In the genomic region with DNA sequence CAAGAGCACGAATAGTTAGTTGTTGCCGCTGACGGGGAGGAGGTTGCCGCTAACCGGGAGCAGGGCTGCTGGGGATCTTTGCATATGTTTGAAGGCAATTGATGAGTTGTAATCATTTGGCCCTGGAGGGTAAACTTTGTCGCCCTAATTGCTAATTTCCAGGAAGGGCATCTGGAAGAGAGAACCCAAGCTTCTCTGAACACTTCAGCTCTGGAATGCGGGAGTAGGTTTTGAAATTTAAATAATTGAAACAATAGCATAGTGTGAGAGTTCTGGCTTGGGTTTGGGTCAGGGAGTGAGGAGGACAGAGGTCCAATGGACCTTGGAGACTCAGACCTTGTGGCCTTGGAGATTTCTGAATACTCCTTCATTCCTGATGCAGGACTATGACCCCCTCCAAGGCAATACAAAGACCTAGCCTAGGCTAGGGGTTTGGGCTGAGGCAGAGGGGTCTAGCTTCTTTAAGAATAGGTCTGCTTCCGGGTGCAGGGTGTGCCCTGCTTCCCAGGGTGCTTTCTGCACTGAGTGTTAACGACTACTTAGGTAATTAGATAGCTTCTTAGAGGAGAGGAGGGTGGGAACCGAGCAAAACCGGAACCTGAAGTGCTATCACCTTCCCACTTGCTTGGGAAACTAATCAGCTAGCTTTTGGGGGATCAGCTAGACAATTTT, we compare ENCODE assay signal across 13 mouse cellular contexts. TPM values are rescaled to one million over a fixed set of nuclear protein-coding genes. Genes with fewer than 3 reads are reported as not detected.
A peak's percentile ranks its signal among the peaks of the same experiment; 100 is the strongest.
DNase-seq lines count a peak whose midpoint lies in the region; ATAC-seq and TF ChIP-seq lines count a peak whose summit lies in the region.
"Had no signal": no experiment of that assay in that cellular context is flagged by ENCODE, and none has a peak within 500 bp of the region (broad histone marks: within the 10 kb centered on the region; RNA-seq: fewer than 3 reads in every experiment).

No protein-coding gene starts in this region.

- H3K27ac ChIP-seq in forebrain, postnatal 0 days (ENCODE audit: low read depth, low read length), result peak overlapping the region; percentile 62; the same call in 1 of the 2 replicates
- no peak overlapping the region for H3K27ac ChIP-seq in midbrain, postnatal 0 days (ENCODE audit: low read depth, low read length)
- H3K27ac ChIP-seq: liver, embryonic 12.5 days had no signal

- peak overlapping the region; percentile 25; the same call in 1 of the 2 replicates for H3K9ac ChIP-seq in forebrain, postnatal 0 days
- H3K9ac ChIP-seq in midbrain, postnatal 0 days (replicated peaks; ENCODE audit: low read length, poor library complexity, severe bottlenecking), result 0 out of 2 replicates have a peak overlapping the region, but pooled peaks have one; percentile 13
- H3K9ac ChIP-seq: liver, embryonic 12.5 days had no signal

- H3K27me3 ChIP-seq in forebrain, postnatal 0 days (ENCODE audit: insufficient read depth, low read length), result peaks cover 28% of the 10 kb centered on the region
- peaks cover 92% of the 10 kb centered on the region for H3K27me3 ChIP-seq in midbrain, postnatal 0 days (ENCODE audit: insufficient read depth, low read length)

- DNase-seq in cerebellum, postnatal 14 days, result peak; percentile 30 to 69
- DNase-seq in cerebellum, postnatal 4 days (ENCODE audit: low spot score in 2 of 2), result no peak
- DNase-seq in Muller cell, postnatal 12 days (ENCODE audit: inconsistent ontology term), result peak; percentile 54
- no peak for DNase-seq in forebrain, postnatal 0 days
- no peak for DNase-seq in midbrain, postnatal 0 days (ENCODE audit: low spot score)
- no peak for DNase-seq in urinary bladder, postnatal 4 days (ENCODE audit: low spot score in 2 of 2)
- DNase-seq in layer of hippocampus, adult 18-20 months (ENCODE audit: low spot score in 2 of 2), result no peak
- DNase-seq in adrenal gland, postnatal 25 days, result no peak
- DNase-seq: adrenal gland, adult 2 months; B cell, adult 2 months; kidney, postnatal 36 days had no signal

- 9% methylated on average over 11 of the region's 11 CpGs for WGBS in forebrain, postnatal 0 days
- WGBS in midbrain, postnatal 0 days, result 6% methylated on average over 11 of the region's 11 CpGs

- H3K4me3 ChIP-seq in forebrain, postnatal 0 days (ENCODE audit: low read depth, low read length), result peak overlapping the region; percentile 45
- peak overlapping the region; percentile 35 for H3K4me3 ChIP-seq in midbrain, postnatal 0 days (ENCODE audit: low read depth, low read length)
- H3K4me3 ChIP-seq: liver, embryonic 12.5 days had no signal

- no peaks in the 10 kb centered on the region for H3K9me3 ChIP-seq in forebrain, postnatal 0 days (ENCODE audit: low read length)
- H3K9me3 ChIP-seq in midbrain, postnatal 0 days (ENCODE audit: low read length), result no peaks in the 10 kb centered on the region
- H3K9me3 ChIP-seq: liver, embryonic 12.5 days had no signal

- no peak for TF ChIP-seq CTCF in forebrain, postnatal 0 days (IDR thresholded peaks at IDR 0.05; ENCODE audit: low read depth)
- no peak for TF ChIP-seq CTCF in midbrain, postnatal 0 days (IDR thresholded peaks at IDR 0.05)

- ATAC-seq in forebrain, postnatal 0 days, result no peak
- ATAC-seq in midbrain, postnatal 0 days (ENCODE audit: low FRiP score), result no peak
- ATAC-seq: liver, embryonic 12.5 days had no signal

- peak overlapping the region; percentile 72 for H3K4me2 ChIP-seq in forebrain, postnatal 0 days (ENCODE audit: low read depth)
- peak overlapping the region; percentile 28; the same call in 1 of the 2 replicates for H3K4me2 ChIP-seq in midbrain, postnatal 0 days (ENCODE audit: low read depth, low read length, poor library complexity, severe bottlenecking)
- H3K4me2 ChIP-seq: liver, embryonic 12.5 days had no signal

- H3K4me1 ChIP-seq in forebrain, postnatal 0 days (ENCODE audit: insufficient read depth), result no peaks in the 10 kb centered on the region
- H3K4me1 ChIP-seq in midbrain, postnatal 0 days (ENCODE audit: insufficient read depth, low read length), result no peaks in the 10 kb centered on the region

- no peaks in the 10 kb centered on the region for H3K36me3 ChIP-seq in forebrain, postnatal 0 days (ENCODE audit: insufficient read depth)
- H3K36me3 ChIP-seq in midbrain, postnatal 0 days (ENCODE audit: insufficient read depth, low read length), result no peaks in the 10 kb centered on the region
- H3K36me3 ChIP-seq: liver, embryonic 12.5 days had no signal

RNA-seq across cellular contexts. Expression of a gene that starts 8.9 kb away (rescaled TPM):
- 19.0 and 32.9 TPM in 2 replicates for total RNA-seq in forebrain, postnatal 0 days (2014; rRNA removed)
- polyA plus RNA-seq in forebrain, postnatal 0 days (2015; fragmentation: Nextera tagmentation; extraction: Ambion mirVana), result 14.6 and 19.0 TPM in 2 replicates
- total RNA-seq in midbrain, postnatal 0 days (2014; rRNA removed), result 15.4 and 27.1 TPM in 2 replicates
- polyA plus RNA-seq in midbrain, postnatal 0 days (2015; fragmentation: Nextera tagmentation; extraction: Ambion mirVana), result 6.9 and 11.3 TPM in 2 replicates
- 10 to 100 TPM; 10.2 to 12.9 TPM for total RNA-seq in layer of hippocampus, adult 18-20 months (2021)
- not detected in 2 replicates for total RNA-seq in adrenal gland, postnatal 25 days (2021)
- total RNA-seq: adrenal gland, adult 2 months; megakaryocyte-erythroid progenitor cell, adult 5-6 weeks had no signal
- polyA plus RNA-seq: adrenal gland, adult 2 months had no signal

Comparison
In these comparisons a context has a peak if more than half of its experiments do, and no peak if none do; other contexts are left out.
1. DNase-seq: peak in cerebellum, postnatal 14 days (2 of 2) and Muller cell, postnatal 12 days (single experiment); none in cerebellum, postnatal 4 days (0 of 2), forebrain, postnatal 0 days (single experiment), midbrain, postnatal 0 days (single experiment), urinary bladder, postnatal 4 days (0 of 2), layer of hippocampus, adult 18-20 months (0 of 2) and adrenal gland, postnatal 25 days (single experiment).
2. RNA of a gene that starts 8.9 kb away (total RNA-seq): 19.0 to 32.9 TPM in forebrain, postnatal 0 days, 15.4 to 27.1 TPM in midbrain, postnatal 0 days and 10.2 to 12.9 TPM in layer of hippocampus, adult 18-20 months; not detected in adrenal gland, postnatal 25 days; every median in the first group is over 10 times any median in the second.